Mouse (Mus musculus): Measurements from ENCODE around the gene Olfr1369-ps1. TPM values are rescaled to one million over a fixed set of nuclear protein-coding genes. Genes with fewer than 3 reads are reported as not detected.

The Olfr1369-ps1 gene
- polyA plus RNA-seq, 1 experiment from 2014 or later: not detected

DNA sequence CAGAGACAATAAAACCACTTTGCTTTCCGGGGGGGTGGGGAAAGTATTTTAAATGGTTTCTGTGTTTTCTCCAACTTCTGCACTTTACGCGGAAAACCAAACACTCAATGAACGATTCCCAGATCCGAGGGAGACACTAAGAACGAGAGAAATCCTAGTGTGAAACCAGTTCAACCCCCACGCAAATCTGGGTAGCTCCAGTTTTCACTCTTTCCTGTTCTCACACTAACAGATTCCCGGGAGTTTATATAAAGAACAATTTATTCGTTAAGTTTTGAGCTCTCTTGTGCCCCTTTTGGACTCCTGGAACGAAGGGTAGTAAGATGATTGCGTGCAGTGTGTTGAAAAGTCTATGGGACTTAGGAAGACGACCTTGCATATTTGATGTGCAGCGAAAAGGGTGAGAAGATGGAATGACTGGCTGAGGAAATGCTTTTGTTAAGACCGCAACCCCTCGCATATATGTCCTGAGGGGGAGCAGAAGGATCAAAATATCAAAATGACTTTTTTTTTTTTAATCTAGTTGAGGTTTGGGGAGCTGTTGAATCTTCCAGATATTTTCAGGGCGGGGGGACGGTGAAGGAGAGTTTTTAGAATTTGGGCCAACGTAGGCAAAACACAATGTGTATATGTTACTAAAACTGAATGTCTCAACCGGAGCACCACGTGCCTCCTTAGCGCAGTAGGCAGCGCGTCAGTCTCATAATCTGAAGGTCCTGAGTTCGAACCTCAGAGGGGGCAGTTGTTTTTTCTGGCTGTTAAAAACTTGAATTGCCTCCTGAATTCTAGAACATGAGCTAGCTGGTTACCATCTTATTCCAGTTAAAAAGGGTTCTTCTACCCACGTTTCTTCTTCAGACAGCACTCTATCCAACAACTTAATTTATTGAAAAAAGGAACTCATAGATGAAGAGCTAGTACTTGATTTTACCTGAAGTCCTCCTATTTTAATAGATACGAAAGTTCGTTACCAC, 55.9 kb downstream of the Olfr1369-ps1 start:
- peak overlapping the region; percentile 66 for H3K4me3 ChIP-seq (ENCODE audit: low read length)
- H3K36me3 ChIP-seq (ENCODE audit: control insufficient read depth, insufficient read depth, low read length): no peaks in the 10 kb centered on the region
- no peaks in the 10 kb centered on the region for H3K27me3 ChIP-seq (replicated peaks; ENCODE audit: control insufficient read depth, insufficient read depth, low read length)
- no peaks in the 10 kb centered on the region for H3K9me3 ChIP-seq (ENCODE audit: control insufficient read depth, low read length)
- ATAC-seq: peak; percentile 43
- H3K4me1 ChIP-seq (ENCODE audit: control insufficient read depth, insufficient read depth, low read length): peaks cover 4% of the 10 kb centered on the region
- under 1% methylated on average over 27 of the region's 27 CpGs for WGBS
- peak overlapping the region; percentile 23 for H3K9ac ChIP-seq (ENCODE audit: low read depth, low read length)
- peak overlapping the region; percentile 84 for H3K4me2 ChIP-seq (ENCODE audit: low read depth, low read length)
- peak overlapping the region; percentile 3; the same call in 1 of the 2 replicates for H3K27ac ChIP-seq (ENCODE audit: low read length)

DNA sequence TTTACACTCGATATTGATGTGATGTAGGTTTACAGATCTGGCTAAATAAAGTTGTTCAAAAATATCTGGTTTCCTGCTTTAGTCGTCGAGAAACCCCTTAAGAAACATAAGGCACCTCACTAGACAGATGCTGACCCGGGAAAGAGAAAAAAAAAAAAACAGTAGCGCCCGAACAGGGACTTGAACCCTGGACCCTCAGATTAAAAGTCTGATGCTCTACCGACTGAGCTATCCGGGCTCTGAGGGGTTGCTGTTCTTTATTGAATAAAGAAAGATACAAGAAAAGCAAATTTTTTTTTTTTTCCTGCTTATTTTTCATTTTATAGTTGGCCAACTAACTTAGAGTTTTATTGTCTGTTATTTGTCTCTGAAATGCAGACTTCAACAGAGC, 56.6 kb downstream of the Olfr1369-ps1 start:
- no peak overlapping the region for H3K27ac ChIP-seq (ENCODE audit: low read length)
- ATAC-seq: peak; percentile 38; the same call in 1 of the 2 replicates
- peak overlapping the region; percentile 84 for H3K4me2 ChIP-seq (ENCODE audit: low read depth, low read length)
- under 1% methylated on average over 8 of the region's 8 CpGs for WGBS
- H3K9me3 ChIP-seq (ENCODE audit: control insufficient read depth, low read length): no peaks in the 10 kb centered on the region
- peak overlapping the region; percentile 66 for H3K4me3 ChIP-seq (ENCODE audit: low read length)
- peaks cover 4% of the 10 kb centered on the region for H3K4me1 ChIP-seq (ENCODE audit: control insufficient read depth, insufficient read depth, low read length)
- H3K27me3 ChIP-seq (replicated peaks; ENCODE audit: control insufficient read depth, insufficient read depth, low read length): no peaks in the 10 kb centered on the region
- peak overlapping the region; percentile 65; the same call in 1 of the 2 replicates for H3K9ac ChIP-seq (ENCODE audit: low read depth, low read length)
- H3K36me3 ChIP-seq (ENCODE audit: control insufficient read depth, insufficient read depth, low read length): no peaks in the 10 kb centered on the region

DNA sequence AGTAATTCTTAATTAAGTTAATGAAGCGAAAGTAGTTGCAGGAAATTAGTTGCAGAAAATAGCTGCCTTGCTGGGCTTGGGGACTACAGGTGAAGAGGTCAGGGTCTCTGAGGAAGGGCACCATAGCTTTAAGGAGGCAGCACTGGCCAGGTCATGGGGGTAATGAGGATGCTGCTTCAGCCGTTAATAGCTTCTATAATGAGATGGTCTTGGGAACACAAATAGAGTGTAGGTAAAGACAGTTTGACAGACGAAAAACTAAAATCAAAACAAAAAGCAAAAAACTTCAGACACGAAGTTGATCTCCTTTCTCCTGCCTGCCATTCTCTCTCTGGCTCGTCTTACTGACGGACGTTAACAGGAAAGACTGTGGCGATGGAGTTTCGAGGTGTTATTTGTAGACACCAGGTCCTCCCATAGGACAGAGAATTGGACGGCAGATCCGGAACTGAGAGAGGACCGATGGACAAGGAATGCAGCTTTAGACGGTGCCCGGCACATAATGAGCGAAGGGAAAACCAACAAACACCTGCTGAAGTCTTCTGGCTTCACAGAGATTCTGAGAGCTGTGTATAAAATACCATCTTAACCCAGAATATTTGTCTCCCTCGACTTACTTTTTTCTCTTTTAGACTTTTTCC, 57.2 kb downstream of the Olfr1369-ps1 start:
- Histone ChIP-seq H3K4me3 (ENCODE audit: low read length) (peak overlapping the region; percentile 66), H3K4me2 (ENCODE audit: low read depth, low read length) (peak overlapping the region; percentile 84), H3K9me3 (ENCODE audit: control insufficient read depth, low read length) (no peaks in the 10 kb centered on the region), H3K4me1 (ENCODE audit: control insufficient read depth, insufficient read depth, low read length) (peaks cover 7% of the 10 kb centered on the region), H3K27ac (ENCODE audit: low read length) (peak overlapping the region; percentile 60), H3K36me3 (ENCODE audit: control insufficient read depth, insufficient read depth, low read length) (no peaks in the 10 kb centered on the region), H3K9ac (ENCODE audit: low read depth, low read length) (peak overlapping the region; percentile 65), H3K27me3 (replicated peaks; ENCODE audit: control insufficient read depth, insufficient read depth, low read length) (no peaks in the 10 kb centered on the region)
- ATAC-seq: no peak
- WGBS: under 1% methylated on average over 16 of the region's 16 CpGs

Other genes starting within 250 kb of the Olfr1369-ps1 start
- not detected in 2 replicates for gene Olfr1370, start 36.5 kb upstream of the Olfr1369-ps1 start, polyA plus RNA-seq (2015; fragmentation: Nextera tagmentation; extraction: Ambion mirVana)
- not detected in 2 replicates for gene Olfr263, start 18.2 kb downstream of the Olfr1369-ps1 start, polyA plus RNA-seq (2015; fragmentation: Nextera tagmentation; extraction: Ambion mirVana)
- gene Olfr1368, start 34.4 kb downstream of the Olfr1369-ps1 start, polyA plus RNA-seq (2015; fragmentation: Nextera tagmentation; extraction: Ambion mirVana): not detected in 2 replicates
- 119 and 122 TPM in 2 replicates for gene Trim27, start 68.0 kb downstream of the Olfr1369-ps1 start, polyA plus RNA-seq (2015; fragmentation: Nextera tagmentation; extraction: Ambion mirVana)
- gene Gpx5, start 181.2 kb downstream of the Olfr1369-ps1 start, polyA plus RNA-seq (2015; fragmentation: Nextera tagmentation; extraction: Ambion mirVana): not detected in 2 replicates
- not detected in 2 replicates for gene Gpx6, start 200.6 kb downstream of the Olfr1369-ps1 start, polyA plus RNA-seq (2015; fragmentation: Nextera tagmentation; extraction: Ambion mirVana)
- gene Olfr1367, start 235.4 kb downstream of the Olfr1369-ps1 start, polyA plus RNA-seq (2015; fragmentation: Nextera tagmentation; extraction: Ambion mirVana): not detected in 2 replicates

Measured in intestine, embryonic 16.5 days (tissue).